Mouse (Mus musculus) hindlimb bud, embryonic 11.5 days (tissue): Measurements from ENCODE around the gene Sult2a3.
"Not testable (repeated sequence)": the region's sequence is repeated elsewhere in the genome, so short reads cannot be mapped to it uniquely, and the experiment has no call there.

Source experiments
- DNase-seq: peaks from one replicate; pipeline ENCODE4 v3.0.0-alpha.2; 2012; ENCODE audit warnings: low read depth, low spot score; ENCODE audit errors: extremely low spot score

Sult2a3 gene

GRCm38 (mm10) chr7:14122944-14123343 lies at the start of gene Sult2a3:
Gene Sult2a3, minus strand, starts transcription at chr7:14123044.
- DNase-seq = no peak

DNA sequence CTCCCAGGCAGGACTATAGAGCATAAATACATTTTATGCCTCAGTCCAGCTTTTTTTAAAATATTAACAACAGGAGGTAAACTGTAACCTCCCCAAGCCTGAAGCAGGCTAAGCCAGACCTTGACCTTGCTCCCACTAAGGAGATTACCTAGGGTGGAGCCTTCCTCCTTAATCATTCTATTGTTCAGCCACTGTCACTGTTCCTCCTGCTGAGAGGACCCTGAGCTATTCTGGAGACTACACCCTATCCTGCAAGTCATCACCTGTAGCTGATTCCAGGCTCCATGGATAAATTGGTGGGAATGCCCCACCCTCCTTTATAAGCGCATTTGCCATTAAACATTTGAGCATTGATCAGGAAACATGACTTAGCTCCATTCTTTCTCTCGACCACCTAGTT lies 2.4 kb downstream of the Sult2a3 start:
- no peak for DNase-seq

DNA sequence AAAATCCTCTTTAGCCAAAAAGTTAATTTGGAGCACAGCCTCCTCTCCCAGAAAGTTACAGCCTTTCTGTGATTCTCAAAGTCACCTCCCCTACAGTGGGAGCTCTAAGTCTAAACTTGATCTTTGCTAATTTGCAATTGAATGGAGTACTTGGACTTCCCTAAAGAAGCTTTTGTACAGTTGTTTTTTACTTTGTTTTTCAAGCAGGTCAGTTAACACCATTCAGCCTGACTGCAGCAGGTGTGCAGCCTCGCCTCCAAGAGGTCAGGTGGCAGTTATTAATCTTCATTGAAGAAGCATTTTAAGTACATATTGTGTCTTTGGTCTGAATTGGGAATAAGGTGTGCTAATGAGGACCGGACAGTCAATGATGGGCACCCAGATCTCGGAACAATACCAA lies 3.0 kb downstream of the Sult2a3 start:
- DNase-seq = not testable (repeated sequence)

DNA sequence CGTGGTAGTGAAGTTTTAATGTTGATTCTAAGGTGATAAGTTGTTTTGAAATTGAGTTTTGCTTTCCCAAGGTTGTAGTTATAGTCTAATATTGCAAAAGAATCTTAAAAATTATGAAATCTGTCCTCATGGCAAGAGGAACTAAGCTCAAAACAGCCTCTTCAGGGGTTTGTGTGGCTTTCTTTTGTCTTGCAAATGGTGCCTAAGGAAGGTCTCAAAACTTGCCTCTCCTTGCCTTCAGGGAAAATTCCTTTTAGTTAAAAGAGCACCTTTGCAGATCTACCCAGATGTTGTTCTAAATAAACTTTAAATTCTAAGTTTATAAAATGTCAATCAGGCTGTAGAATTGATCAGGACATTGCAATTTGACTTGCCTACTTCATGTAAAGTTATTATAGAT lies 6.1 kb downstream of the Sult2a3 start:
- no peak for DNase-seq

DNA sequence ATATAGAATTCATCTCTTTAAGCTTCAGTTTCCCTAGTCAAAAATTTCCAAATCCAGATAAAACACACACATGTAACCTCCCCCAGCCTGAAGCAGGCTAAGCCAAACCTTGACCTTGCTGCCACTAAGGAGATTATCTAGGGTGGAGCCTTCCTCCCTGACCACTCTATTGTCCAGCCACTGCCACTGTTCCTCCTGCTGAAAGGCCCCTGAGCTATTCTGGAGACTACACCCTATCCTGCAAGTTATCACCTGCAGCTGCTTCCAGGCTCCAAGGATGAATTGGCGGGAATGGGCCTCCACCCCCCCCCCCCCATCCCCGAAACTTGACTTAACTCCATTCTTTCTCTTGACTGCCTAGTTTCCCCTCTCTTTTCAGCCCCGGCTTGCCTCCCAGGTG lies 8.4 kb downstream of the Sult2a3 start:
- DNase-seq = not testable (repeated sequence)

- DNase-seq = not testable (repeated sequence)
These were observed 75.0 kb downstream of the Sult2a3 start for GRCm38 (mm10) chr7:14047821-14048220.

GRCm38 (mm10) chr7:14030831-14031230 lies 92.0 kb downstream of the Sult2a3 start:
- DNase-seq = not testable (repeated sequence)
